Mouse (Mus musculus) kidney, adult 11 months (tissue): Measurements from ENCODE around the gene Ap2b1.
"Not testable (repeated sequence)": the region's sequence is repeated elsewhere in the genome, so short reads cannot be mapped to it uniquely, and the experiment has no call there.

Source experiments
- DNase-seq: peaks from one replicate; pipeline ENCODE4 v3.0.0; 2022

Ap2b1 gene

DNA sequence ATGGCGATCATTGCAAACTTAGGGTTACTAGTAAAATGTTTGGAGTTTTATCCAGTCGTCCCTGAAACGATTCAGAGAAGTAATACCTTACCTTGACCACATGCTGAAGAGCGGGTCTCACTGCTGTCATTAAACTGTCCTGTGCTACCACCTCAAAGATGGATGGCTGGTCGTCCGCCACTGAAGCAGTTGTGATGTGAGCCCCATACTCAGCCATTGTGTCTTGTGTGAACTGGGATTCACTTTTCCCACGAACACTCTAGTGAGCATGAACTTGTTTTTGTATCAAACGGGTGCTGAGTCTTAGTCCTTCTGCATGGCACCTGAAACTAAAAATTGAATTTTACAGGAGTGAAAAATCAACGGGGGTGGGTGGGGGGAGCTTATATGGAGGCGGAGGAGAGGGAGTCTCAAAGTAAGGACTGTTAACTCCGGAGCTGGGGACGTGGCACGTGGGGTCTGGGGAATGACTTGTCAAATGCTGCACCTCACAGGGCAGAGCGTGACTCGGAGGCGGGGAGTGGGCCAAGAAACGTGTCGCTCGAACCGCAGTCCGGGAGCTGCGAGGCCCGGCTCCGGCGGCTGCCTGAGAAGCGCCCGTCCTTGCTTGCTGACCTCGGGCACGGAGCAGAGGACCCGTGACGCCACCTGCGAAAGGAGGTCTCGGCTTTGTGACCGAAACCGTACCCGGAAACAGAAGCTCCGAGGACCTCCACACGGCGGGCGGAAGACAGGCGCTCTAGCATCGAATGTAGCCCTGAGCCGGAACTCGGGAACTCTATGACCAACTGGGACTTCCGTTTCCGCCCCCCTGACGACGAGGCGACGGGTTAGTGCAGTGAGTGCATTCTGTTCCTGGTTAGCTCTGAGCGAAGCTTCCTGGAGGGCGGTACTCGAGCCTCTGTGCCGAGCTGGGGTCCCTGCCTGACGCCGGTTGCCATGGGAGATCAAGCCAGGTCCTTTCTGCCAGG lies at the start of gene Ap2b1:
TSS of gene Ap2b1 (plus strand) at position 800 of the 971 bp plus-strand sequence.
- DNase-seq, result peak; percentile 96

DNA sequence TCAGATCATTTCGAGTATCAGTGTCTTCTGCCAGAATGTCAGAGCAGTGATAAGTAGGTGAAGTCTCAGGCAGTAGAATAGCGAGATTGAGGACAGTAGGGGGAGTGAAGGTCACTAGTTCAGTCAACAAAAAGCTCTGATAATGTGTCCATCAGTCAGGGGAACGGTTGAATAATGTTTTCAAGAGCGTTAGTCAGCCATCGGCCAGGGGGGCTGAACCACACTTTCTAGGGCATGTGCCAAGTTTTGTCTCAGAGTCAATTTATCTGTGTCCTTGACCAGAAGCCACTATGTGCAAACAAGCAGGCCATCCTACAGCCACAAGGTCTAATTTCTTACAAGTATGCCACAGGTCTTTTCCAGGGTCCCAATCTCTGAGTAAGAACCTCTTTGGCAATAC lies 41.6 kb upstream of the Ap2b1 start:
- DNase-seq, result not testable (repeated sequence)

DNA sequence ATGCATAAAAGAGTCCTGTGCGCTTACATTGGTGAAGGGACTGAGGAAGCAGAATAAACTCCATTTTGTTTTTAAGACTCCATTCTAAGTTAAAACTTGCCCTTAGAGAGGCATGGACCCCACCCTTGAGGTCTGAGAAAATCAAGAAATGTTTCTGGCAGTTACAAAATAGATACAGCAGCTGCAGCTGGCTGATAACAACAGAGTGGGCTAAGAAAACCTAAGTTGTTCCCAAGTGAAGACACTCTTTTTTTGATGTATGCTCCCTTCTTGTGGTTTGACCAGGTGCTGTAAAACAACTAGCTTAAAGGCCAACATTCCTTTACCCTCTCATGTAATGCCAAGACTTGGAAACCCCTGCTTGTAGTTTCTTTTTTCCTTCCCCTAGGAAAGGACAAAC lies 36.2 kb upstream of the Ap2b1 start:
- DNase-seq, result no peak

DNA sequence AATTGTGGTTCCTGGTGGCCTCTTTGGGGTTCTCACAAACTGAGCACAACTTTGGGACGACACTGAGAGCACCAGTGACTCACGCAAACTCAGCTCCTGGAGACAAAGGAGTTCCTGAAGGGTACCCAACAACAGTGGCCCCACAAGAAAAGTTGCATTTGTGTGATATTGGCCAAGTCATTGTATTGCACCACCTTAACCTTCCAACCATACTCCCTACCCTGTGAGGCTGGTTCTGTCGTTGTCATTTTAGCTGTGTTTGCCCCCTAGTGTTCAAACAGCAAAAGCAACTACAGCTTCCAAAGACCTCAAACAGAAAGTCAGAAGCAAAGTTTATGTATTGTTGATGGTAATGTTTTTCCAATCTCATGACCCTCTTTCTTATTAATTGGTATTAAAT lies 35.7 kb upstream of the Ap2b1 start:
- DNase-seq, result no peak

DNA sequence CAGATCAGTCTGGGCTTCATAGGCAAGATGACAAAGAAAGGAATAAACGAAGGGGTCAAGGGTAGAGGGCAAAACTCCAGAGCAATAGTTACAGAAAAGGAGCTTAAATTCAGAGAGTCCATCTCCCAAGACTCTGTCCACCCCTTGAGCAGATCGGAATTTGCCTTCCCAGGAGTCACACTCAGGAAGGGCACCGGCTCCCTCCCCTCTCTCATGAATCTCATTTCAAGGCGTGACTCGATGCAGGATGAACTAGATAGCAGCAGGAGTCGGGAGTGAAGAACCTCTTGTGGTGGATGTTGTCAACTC lies 28.0 kb upstream of the Ap2b1 start:
- DNase-seq, result no peak

DNA sequence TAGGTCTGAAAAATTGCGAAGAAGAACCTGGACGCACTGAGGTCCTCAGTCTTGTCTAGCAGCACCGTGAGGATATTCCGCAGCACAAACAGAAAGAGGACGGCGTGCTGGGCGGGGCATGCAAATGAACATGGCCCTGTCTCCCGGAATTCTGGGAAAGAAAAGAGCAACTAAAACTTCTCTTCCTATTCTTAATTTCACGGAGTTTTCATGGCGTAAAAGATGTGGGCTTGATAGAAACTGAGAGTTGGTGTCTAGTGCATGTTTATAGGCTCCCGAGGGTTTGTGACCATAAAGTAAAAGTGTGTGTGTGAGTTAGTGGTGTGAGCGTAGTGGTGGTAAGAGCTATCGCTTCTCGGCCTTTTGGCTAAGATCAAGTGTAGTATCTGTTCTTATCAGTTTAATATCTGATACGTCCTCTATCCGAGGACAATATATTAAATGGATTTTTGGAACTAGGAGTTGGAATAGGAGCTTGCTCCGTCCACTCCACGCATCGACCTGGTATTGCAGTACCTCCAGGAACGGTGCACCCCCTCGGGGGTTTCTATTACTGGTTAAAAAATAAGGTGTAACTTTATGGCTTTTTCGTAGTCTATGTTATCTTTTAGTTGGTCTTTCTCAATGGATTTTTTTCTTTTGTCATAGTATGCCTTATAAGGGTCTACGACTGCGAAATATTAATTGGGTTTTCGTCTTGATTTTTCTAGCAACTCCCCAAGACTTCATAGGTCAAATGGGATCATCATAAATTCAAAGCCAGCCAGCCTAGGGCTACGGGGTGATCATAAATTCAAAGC lies 27.5 kb upstream of the Ap2b1 start:
- peak; percentile 87 for DNase-seq

DNA sequence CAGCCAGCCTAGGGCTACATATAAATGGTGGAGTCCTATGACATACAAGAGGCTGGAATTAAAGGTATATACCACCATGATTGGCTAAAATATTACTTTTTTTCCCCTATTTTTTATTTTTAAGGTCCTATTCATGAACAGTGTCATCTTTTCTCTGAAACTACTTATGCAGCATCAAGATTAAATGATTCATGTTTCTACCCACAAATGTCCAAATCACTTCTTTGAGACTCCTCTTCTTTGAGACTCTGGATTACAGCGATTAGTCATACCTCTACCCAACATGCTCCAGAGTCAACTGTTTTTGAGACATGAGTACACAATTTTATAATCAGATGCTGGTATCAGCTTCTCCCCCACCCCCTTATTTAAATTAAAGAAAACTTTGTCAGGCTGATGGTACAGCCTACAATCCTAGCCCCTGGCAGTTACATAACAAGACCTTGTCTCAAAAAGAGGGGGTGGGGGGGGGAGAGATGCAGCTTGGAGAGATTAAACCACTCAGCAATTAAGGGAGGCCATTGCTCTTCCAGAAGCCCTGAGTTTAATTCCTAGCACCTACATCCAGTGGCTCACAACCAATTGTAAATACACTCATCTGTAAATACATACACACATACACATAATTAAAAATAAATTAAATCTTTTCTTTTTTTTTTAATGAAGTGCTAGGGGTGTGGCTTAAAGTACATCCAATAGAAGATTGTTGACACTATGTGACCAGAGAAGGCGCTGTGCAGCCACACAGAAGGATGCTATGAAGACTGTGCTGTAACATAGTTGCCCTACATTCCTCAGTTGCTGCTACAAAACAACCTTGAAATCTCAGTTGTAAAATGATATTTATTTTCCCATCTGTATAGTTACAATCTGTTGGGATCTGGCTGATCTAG lies 26.6 kb upstream of the Ap2b1 start:
- DNase-seq, result no peak

DNA sequence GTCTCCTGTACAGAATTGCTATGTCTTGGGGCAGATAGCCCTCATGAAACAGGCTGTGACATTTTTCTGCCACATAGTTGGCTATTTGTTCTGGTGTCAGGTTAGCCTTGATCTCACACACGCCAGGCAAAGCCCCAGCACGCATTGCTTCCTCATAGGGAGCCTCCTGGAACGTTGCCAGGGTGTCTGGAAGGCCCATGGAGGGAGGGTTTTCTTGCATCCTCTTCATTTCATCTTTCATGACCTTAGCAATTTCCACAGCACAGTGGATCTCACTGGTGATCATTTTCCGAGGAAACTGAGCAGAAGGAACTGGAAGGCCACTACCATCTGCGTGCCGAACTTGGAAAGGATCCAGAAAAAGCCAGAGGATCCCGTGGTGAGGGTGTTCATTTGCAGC lies 22.6 kb upstream of the Ap2b1 start:
- DNase-seq, result no peak

DNA sequence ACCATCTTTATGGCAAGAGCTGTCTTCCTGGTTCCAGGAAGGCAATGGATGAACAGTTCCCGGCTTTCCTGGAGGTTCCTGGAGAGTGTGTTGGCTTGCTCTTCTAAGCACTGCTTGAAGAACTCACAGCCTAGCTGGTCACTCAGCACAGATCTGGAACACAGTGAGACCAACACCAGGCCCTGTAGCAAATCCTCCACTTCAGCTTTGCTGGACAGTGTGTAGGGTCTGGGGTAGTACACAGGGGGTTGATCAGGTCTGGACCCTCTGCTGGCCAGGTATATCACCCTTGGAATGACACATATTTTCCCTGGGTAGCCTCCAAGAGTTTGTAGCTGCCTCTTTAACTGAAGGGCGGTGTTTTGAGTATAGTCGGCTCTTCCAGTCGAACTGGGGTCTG lies 19.8 kb upstream of the Ap2b1 start:
- DNase-seq, result no peak

DNA sequence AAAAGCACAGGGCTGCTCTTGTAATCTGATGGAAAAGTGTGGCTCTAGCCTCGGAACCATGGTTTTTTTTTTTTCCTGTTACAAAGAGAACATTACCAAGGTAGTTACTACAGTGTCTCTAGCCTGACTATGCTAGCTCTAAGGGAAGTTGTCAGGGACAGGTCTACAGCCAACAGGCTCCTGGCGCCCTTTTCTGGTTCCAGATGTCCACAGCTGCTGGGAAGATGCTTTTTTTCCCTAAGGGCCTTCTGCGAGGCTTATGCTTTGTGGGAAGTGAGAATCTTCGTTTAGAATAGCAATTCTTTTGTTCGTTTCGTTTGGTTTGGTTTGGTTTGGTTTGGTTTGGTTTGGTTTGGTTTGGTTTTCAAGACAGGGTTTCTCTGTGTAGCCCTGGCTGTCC lies 19.1 kb upstream of the Ap2b1 start:
- no peak for DNase-seq

DNA sequence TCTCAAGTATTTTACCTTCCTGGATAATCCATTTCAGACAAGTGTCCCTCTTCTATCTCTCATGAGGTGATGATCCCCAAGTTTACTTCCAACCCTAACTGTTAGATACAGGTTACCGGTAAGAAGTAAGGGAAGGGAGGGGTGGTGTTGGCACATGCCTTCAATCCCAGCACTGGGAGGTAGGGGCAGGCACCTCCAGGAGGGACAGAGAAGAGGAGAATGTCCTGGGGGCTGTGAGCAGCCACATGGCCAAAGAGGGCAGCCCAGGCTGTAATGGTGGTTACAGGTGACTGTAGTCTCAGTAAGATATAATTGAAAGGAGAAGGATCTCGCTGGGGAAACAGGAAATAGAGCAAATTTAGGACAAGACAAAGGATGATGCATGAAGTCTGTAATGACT lies 16.7 kb upstream of the Ap2b1 start:
- DNase-seq, result no peak

DNA sequence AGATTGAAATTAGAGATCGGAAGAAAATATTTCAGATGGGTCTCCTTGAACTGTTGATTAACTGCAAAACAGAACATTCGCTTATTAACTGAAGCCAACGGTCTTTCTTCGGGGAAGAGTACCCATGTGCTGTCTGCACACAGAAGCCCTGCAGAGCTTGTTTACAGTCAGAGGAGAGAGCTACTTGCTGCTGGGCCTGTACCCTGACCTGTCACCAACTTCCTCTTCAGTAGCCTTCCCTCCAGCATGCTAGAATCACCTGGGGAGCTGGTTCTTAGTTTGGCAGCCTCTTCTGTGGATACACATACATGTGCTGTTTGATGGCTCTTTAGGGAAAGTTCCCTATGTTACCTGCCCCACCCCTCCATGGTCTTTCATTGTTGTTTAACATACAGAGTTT lies 13.2 kb upstream of the Ap2b1 start:
- DNase-seq, result no peak

DNA sequence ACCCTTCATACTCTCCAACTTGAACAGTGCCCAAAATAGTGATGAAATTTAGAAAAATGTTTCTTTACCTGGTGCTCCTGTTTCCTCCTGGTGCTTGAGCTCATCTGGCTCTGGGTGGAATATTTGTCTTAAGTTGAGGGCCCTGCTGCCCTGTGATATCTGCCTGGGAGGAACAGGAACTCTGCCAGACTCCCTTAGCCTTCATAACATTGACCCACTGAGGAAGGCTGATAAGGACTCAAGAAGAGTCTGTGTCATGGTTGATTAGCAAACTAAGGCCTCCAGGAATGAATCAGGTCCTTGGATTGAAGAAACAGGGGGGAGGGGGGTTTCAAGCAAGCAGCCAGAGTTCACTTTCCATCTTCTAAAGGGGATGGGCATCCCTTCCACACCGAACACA lies 12.3 kb upstream of the Ap2b1 start, which contains the start of gene Slfn14:
TSS of gene Slfn14 (minus strand) at position 161 of the 400 bp plus-strand sequence.
- no peak for DNase-seq

DNA sequence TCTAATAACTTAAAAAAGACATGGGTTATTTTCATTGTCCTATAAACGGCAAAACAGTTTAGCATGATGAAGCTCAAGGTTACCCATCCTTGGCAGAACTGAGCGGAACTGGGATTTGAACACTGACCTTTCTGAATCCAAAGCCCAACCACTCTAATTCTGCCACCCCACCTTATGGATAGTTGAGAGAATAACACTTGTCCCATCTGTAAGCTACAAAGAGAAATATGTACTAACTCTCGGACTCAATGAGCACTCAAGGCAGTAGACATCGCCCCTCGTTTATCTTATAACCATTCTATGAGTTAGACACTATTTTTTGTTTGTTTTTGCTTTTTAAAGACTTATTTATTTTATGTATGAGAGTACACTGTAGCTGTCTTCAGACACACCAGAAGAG lies 9.8 kb upstream of the Ap2b1 start:
- no peak for DNase-seq

DNA sequence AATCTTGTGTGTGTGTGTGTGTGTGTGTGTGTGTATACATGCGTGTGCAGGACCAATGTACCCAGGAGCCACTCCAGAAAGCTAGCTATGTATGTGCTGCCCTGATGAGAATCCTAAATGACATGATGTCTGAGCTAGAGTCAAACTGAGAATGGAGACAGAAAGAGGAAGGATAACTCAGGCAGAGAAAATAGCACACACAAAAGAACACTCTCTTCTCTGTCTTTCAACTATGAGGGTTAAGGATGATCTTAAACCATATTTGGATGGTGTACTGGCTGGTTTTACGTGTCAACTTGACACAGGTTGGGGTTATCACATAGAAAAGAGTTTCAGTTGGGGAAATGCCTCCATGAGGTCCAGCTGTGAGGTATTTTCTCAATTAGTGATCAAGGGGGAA lies 9.2 kb upstream of the Ap2b1 start:
- no peak for DNase-seq

DNA sequence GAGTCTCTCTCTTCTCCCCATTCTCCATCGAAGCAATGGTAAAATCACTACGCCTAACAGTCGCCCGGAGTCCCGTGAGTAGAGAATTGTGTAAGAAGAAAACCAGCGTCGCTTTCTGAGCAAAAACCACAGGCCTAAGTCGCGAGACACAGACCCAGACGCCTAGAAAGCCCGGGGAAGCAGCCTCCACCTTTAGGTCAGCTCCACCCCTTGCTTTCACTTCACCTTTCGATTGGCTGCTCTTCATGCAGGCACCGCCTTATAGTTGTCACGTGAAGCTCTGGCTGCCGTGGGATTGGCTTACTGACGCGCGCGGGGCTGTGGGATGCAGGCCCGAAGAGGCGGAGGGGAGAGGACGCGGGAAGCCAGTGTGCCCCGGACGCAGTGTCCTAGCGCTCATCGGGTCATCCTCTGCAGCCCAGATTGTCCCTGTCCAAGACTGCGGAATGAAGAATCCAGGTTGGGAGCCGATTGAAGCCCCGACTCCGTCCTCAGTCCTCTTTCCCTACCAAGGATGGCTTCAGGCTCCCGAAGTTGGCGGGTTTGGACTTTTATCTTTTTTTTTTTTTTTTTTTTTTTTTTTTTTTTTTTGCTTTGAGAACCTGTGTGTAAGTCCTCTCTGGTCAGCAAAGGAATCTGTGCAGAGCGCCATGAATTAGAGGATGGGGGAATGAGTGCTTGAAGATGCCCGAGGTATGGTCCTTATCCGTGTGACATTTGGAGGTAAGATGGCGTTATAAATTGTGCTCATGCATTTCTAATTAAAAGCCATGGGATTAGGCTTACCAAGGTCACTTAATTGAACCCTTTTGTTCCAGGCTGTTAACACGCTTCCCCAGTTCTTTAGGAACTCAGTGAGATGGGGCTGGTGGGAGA lies 7.2 kb upstream of the Ap2b1 start:
- DNase-seq, result peak; percentile 97

DNA sequence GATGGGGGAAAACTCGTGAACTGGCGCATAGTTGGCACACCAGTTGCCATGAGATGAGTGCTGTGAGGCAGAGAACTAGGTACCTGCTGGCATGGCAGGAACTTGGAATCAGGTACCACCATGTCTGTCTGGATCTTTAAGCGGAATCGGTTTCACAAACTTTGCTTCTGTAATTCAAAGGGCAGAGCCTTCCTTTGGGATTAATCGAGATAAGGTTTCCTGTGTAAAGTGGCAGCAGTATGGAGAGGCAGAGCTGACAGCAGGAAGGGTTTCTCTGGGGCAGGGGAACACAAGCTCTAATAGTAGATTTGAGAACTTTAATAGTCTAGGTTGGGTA lies 6.6 kb upstream of the Ap2b1 start:
- DNase-seq, result no peak

DNA sequence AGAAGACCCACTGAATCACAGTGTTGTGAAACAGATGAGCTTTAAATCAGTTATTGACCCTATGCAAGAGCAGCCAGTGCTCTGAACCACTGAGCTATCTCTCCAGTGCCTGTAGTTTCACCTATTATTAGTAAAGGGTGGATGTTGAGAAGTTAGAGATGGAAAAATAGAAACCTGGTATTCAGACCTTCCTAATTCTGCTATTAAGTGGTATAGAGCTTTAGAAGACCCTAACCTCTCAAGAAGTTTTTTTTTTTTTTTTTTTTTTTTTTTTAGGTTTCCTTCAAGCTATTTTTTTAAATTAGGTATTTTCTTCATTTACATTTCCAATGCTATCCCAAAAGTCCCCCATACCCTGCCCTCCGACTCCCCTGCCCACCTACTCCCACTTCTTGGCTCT lies 5.6 kb upstream of the Ap2b1 start:
- no peak for DNase-seq

DNA sequence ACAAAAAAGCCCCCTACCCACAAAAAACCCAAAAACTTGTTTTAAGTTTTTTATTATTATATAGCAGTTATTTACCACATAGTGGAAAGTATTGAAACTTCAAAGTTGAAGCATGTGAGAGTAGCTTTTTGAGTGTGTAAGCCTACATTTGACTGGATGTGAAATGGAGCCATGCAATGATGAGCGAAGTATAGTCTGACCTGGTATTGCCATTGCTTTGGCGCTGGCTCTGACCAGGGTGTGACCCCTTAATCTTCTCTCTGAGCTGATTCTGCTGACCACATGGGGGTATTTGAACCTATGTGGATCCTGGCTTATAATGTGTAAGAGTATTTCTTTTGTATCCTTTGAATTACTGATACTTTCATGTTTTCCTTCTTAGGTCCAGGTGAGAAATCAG lies 4.7 kb upstream of the Ap2b1 start:
- DNase-seq, result no peak

DNA sequence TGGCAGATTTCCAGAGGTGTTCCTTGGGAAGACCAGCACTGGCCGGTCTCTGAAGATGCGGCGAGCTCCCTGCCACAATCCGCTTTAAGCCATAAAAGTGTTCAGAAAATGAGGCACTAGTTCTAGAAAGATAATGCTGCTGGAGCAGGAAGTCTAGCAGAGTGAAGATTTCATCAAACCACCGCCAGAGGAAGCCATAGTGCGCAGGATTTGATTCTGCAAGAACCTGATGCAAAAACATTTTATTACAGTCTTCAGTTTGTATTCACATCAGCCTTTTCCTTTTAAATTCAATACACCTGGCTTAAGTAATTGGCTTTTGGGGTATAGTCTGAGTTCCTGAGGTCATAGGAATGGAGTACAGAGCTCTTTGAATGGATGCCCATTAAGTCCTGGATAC lies 1.0 kb upstream of the Ap2b1 start:
- DNase-seq, result no peak

DNA sequence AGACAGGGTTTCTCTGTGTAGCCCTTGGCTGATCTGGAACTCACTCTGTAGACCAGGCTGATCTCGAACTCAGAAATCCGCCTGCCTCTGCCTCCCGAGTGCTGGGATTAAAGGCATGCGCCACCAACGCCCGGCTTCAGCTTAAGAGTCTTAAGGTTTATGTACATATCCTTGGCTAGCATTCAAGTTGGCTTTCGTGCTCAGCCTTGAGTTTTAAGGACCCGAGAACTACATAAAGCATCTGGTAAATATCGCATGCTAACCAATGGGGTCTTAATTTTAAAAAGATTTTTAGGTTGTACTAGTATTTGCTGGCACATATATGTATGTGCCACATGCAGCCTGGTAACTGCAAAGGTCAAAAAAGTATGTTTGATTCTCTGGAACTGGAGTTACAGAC lies 900 bp downstream of the Ap2b1 start:
- no peak for DNase-seq

DNA sequence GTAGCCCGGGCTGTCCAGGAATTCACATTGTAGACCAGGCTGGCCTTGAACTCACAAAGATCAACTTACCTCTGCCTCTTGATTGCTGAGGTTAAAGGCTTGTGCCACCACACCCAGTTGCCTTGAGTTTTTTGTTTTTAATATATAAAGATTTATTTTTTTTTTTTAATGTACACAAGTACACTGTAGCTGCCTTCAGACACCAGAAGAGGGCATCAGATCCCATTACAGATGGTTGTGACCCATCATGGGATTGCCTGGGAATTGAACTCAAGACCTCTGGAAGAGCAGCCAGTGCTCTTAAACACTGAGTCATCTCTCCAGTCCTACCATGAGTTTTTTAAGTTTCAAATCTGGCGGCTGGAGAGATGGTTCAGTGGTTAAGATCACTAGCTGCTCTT lies 2.6 kb downstream of the Ap2b1 start:
- DNase-seq, result no peak
